ENCODE assay signal across 12 mouse cellular contexts in genomic region chr16:62322809-62323208, GRCm38 (mm10).
DNase-seq lines count a peak whose midpoint lies in the region; ATAC-seq lines count a peak whose summit lies in the region.
"Had no signal": no experiment of that assay in that cellular context is flagged by ENCODE, and none has a peak within 500 bp of the region (broad histone marks: within the 10 kb centered on the region; RNA-seq: fewer than 3 reads in every experiment).

No protein-coding gene starts in this region.

- H3K27ac ChIP-seq in midbrain, embryonic 14.5 days (replicated peaks; ENCODE audit: low read depth, low read length), result no peak overlapping the region
- H3K27ac ChIP-seq: limb, embryonic 13.5 days had no signal

- peak; percentile 86 for ATAC-seq in frontal cortex, adult (ENCODE audit: low TSS enrichment)
- ATAC-seq in midbrain, embryonic 14.5 days (ENCODE audit: low FRiP score, low TSS enrichment), result 0 out of 2 replicates have a peak, but pooled peaks have one; percentile 11
- no peak for ATAC-seq in activated CD4-positive, CD25-positive, alpha-beta regulatory T cell, adult 4 months

- H3K27me3 ChIP-seq in midbrain, embryonic 14.5 days (ENCODE audit: control insufficient read depth, insufficient read depth, low read length), result no peaks in the 10 kb centered on the region
- H3K27me3 ChIP-seq: limb, embryonic 13.5 days had no signal

- H3K4me1 ChIP-seq in midbrain, embryonic 14.5 days (ENCODE audit: control insufficient read depth, insufficient read depth, low read length), result no peaks in the 10 kb centered on the region
- H3K4me1 ChIP-seq: limb, embryonic 13.5 days had no signal

- intact Hi-C loops in left cerebral cortex, postnatal 25 days (cut with DNase I), result no loop called here

- no peaks in the 10 kb centered on the region for H3K36me3 ChIP-seq in midbrain, embryonic 14.5 days (ENCODE audit: control insufficient read depth, insufficient read depth, low read length)
- H3K36me3 ChIP-seq: limb, embryonic 13.5 days had no signal

- DNase-seq in frontal cortex, postnatal 10 days (ENCODE audit: low spot score in 2 of 2), result no peak
- peak; percentile 15 to 29 for DNase-seq in left cerebral cortex, postnatal 25 days (ENCODE audit: low spot score in 2 of 2)
- no peak for DNase-seq in left cerebral cortex, adult 8-10 months (ENCODE audit: low spot score in 2 of 2)
- DNase-seq in MEL-GATA-1-ER (ENCODE audit: extremely low read depth, low read depth), result peak; percentile 7
- peak; percentile 11 for DNase-seq in midbrain, embryonic 14.5 days
- no peak for DNase-seq in cerebellum, adult 18-20 months
- DNase-seq: cerebellum, adult 11 months; gastrocnemius, postnatal 36 days; kidney, postnatal 36 days had no signal

- no peaks in the 10 kb centered on the region for H3K9me3 ChIP-seq in midbrain, embryonic 14.5 days (ENCODE audit: control insufficient read depth, low read length)
- H3K9me3 ChIP-seq: limb, embryonic 13.5 days had no signal

- no peak overlapping the region for H3K9ac ChIP-seq in midbrain, embryonic 14.5 days (replicated peaks; ENCODE audit: low read length)
- H3K9ac ChIP-seq: limb, embryonic 13.5 days had no signal

- no peak overlapping the region for H3K4me3 ChIP-seq in midbrain, embryonic 14.5 days (replicated peaks; ENCODE audit: low read depth, low read length)
- H3K4me3 ChIP-seq: limb, embryonic 13.5 days had no signal

- 79% methylated on average over 1 of the region's 1 CpGs for WGBS in midbrain, embryonic 14.5 days

- H3K4me2 ChIP-seq in midbrain, embryonic 14.5 days (ENCODE audit: low read length), result no peak overlapping the region
- H3K4me2 ChIP-seq: limb, embryonic 13.5 days had no signal

Comparison
In these comparisons a context has a peak if more than half of its experiments do, and no peak if none do; other contexts are left out.
1. DNase-seq: peak in left cerebral cortex, postnatal 25 days (2 of 2), MEL-GATA-1-ER (single experiment) and midbrain, embryonic 14.5 days (single experiment); none in frontal cortex, postnatal 10 days (0 of 2), left cerebral cortex, adult 8-10 months (0 of 2) and cerebellum, adult 18-20 months (0 of 2).